Mouse (Mus musculus): ENCODE measurements around the gene Gzf1.

Gene Gzf1

DNA sequence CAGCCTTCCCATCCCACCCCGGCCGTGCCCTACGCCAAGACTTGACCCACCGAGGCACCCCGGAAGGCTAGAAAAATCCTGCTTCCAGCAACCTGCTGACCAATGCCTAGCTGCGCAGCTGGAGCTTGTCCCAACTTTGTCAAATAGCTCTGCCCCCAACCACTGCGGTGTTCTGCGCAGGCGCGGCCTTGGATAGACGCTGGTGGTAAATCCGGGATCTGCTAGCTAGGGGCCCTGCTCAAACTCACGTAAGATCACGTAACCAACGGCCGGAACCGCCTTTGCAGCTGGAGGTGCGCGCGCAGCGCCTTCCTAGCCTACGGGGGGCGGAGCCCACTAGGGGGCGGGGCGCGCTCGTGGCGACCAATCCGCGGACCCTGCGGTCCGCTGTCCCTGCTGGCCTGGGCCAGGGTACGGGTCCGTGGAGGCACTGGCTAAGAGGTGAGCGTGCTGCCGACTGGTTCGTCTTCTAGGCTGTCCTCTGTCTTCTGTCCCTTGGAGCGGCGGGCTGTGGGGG lies at the start of gene Gzf1:
Gene Gzf1, plus strand, starts transcription at position 249 of the 517 bp plus-strand sequence.
- peak; percentile 99 for DNase-seq (ENCODE audit: extremely low spot score, low spot score)

DNA sequence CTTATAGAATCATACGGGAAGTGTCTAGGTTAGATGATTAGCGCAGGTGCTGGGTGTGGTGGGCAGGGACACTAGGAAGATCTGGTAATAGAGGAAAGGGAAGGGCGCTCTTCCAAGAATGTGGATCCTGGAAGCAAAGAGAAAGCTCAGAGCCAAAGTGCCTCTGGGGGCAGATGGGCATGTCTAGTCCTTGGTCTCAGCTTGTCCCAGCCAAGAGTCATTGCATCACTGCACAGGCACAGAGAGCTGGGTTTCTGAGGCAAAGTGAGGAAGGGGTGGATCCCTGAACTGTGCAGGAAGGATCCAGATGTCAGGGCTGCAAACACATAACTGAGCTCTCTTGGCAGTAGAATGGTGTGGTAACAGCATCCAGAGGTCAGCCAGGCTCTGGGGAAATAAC lies 49.2 kb upstream of the Gzf1 start:
- DNase-seq (ENCODE audit: extremely low spot score, low spot score), result no peak

DNA sequence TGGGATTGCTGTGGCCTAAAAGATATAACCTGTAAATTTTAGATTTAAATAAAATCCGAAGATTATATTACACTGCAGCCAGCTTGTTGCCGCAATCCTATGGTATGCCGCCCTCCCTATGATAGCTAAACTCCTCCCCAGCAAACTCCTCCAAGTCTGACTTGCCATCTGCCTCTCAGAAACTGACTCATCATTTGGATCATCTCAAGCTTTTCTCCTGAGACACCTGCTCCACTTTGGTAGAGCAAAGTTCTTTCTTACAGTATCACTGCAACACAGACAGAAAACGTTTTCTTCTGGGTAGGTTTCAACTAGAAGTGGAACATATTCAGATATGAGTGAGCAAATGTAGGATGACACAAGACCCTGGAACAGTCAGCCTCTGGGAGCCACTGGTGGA lies 46.4 kb upstream of the Gzf1 start:
- no peak for DNase-seq (ENCODE audit: extremely low spot score, low spot score)

DNA sequence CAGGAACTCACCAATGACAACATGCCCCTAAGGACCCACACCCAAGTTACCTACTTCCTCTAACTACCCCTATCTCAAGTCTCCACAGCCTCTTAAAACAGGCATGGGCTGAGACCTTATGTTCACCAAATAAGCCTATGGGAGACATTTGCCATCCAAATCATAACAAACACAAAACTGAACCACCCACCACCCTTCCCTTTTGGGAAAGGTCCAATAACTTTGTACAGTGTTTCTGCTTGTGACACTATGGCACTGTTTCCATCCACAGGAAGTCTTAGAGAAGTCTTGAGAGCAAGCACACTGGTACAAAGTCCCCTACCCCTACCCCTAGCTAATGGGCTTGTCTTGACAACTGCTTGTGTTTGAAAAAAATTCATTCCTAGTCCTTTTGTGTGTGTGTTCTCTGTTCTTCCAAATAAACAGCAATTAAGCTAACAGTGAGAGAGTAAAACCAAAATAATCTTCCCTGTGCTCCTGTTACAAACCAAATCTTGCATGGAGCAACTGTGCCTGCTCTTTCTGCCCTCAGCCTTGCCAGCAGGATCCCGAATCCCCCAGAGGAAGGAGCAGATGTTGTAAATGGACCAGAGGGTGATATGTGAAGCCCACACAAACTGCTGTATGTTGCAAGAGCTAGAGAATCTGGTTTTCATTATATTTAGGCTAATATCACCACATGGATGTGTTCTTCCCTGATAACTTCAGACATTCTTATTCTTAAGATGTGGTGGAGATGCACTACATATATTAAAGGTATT lies 38.0 kb upstream of the Gzf1 start:
- DNase-seq (ENCODE audit: extremely low spot score, low spot score), result no peak

DNA sequence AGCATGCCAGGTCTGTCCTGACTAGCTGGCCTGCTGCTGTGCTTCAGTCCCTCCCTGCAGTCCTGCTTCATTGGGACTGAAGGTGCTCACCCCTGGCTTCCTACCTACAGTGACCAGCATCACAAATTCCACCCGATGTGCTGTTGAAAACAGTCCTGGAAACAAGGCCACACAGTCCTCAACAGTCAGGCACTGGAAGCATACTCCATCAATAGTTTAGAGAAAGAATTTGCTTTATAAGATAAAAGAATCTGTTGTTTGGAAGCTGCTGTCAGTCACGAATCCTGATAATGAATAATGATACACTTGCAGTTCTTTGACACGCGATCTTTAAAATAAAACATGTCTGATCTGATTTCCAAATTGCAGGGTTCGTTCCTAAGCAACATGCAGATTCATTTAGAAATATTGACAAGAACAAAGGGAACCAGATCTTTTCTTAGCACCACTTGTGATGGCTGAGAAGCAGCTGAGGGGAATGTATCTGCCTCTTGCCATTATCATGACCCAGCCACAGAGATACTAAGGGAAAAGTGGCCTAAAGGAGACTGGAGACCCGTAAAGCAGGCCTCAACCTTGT lies 36.3 kb upstream of the Gzf1 start:
- DNase-seq (ENCODE audit: extremely low spot score, low spot score), result no peak

DNA sequence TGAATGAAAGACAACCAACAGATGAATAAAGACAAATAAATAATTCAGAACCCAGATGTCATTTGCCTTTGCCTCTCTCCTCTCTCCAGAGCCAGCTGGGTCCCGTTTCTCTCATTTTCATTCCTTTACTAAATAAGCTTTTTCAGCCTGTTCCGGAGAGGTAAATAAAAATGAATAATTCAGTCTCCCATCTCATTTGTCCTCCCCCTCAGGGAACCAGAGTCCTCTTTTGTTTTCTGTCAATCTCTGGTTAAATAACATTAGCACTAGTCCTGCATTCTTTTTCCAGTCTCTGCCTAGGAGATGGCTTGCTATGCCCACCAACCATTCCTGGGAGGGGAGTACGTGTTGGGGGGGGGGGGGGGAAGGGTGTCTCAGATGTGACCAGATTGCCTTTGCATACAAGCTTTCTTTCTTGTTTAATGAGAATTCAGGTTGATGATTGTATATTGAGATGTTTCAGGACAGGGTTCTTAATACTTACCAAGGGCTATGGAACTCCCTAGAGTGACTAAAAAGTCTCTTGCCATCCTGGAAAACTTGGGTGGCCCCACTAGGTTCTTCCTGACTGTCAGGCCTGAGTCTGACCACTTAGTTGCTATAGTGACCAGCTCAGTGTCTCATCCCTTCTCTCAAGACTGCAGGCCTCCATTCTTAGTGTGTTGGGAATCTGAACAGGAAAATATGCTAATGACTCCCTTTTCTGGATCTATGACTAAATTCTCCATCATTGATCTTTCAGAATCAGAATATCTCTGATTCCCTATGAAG lies 30.1 kb upstream of the Gzf1 start:
- no peak for DNase-seq (ENCODE audit: extremely low spot score, low spot score)

DNA sequence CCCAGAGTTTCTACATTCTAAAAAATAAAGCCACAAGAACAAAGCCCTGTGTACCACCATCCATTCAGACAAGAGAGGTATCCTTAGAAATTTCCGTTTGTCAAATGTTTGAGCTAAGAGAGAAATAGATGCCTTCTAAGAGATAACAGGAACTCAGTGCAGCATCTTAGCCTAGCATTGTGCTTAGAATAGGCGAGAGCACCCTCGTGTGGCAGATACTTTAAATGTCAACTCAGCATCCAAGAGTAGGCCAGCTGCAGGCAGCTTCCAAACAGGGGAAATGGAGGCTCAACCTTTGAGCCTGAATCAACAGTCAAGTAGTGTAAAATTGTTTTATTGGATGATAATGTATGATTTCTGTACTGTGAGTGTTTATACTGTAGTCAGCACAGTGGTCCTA lies 25.9 kb upstream of the Gzf1 start:
- DNase-seq (ENCODE audit: extremely low spot score, low spot score), result peak; percentile 21

DNA sequence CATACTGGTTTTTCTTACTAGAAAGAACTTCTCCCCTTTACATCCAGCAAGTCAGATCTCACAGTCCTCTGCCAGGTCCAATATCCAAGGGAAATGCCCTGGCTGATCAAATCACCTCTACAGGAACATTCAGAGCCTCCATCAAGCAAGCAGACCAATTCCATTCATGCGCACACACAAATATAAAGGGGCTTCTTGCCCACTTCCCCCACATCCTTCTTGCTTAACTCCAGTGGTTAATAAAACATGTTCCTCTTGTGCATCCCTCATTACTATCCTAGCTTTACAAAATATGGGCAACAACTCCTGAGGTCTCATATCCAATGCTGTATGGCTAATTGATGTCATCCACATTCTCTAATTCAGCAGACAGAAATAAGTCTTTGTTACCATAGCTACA lies 17.4 kb upstream of the Gzf1 start:
- no peak for DNase-seq (ENCODE audit: extremely low spot score, low spot score)

DNA sequence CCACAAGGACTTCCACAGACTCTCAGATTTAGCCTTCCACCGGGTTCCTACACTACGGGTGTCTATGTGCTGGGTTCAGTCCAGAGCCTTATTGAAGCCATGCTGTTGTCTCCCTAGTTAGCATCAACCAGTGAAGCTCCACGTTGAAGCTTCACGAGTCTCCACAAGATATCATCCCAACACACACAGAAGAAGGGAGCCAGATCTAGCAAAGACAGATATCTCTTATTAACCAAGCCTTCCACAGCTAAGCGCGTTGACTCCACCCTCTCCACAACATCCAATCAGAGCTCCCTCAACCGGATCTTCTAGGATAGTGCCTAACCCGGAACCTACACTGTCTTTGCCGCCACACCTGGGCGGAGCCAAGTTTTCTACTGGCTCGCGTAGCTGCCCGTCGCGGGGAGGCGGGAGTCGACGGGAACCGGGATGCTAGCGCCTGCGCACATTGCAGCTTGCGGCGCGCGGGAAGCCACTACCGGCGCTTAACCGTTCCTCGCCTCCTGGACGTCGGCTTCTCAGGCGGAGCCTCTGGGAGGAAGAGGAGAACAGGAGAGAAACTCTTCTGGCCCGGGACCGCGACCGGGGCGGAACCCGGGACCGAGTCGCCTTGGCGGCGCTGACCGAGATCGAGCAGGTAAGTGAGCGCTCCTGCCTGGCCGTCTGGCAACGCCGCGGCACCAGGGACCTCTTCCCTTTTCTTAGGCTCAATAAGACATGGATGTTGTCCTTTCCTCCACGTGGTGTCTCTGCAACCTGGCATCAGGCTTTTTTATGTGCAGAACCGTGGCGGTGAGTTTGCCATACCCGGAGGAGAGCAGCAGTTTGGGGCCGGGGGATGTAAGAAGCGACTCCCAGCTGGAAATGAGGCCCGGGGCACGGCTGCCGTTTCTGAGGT lies 8.4 kb upstream of the Gzf1 start, which contains the start of gene Nxt1:
Gene Nxt1, plus strand, starts transcription at position 403 of the 898 bp plus-strand sequence.
- peak; percentile 97 for DNase-seq (ENCODE audit: extremely low spot score, low spot score)

DNA sequence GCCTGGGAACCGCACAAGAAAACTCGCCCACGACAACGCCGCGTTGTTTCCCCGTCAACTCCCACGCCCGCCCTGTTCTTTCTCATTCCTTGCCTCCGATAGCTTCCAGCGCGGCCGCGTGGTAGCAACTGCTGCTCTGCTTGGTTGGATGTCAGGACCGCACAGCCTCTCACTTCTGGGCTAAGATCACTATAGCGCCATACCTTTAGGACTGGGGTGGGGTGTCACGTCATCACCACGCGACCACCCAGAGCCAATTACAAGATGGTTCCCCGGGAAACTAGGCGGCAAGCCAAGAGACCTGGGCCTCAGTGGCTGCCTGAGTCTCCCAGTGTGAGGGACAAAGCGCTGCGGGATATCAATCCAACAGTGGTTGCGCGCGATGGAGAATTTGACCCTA lies 3.0 kb upstream of the Gzf1 start:
- peak; percentile 83 for DNase-seq (ENCODE audit: extremely low spot score, low spot score)

DNA sequence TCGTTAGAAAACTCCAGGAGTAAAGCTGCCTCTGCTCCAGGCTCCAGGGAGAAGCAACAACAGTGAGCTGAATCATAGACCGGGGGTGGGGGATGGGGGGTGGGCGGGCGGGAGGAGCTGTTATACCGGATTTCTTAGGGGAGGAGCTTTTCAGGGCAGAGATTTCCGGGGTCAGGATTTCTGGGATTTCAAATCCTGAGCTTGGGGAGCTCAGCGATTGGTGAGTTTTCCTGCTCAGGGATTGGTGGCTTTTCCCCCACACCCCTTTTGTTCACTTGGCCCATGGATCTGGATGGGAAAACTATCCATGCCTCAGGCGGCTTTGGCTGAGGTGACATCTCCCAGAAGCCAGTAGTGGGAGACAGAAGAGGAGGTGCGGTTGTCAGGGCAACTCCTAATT lies 1.5 kb upstream of the Gzf1 start:
- DNase-seq (ENCODE audit: extremely low spot score, low spot score), result peak; percentile 63

DNA sequence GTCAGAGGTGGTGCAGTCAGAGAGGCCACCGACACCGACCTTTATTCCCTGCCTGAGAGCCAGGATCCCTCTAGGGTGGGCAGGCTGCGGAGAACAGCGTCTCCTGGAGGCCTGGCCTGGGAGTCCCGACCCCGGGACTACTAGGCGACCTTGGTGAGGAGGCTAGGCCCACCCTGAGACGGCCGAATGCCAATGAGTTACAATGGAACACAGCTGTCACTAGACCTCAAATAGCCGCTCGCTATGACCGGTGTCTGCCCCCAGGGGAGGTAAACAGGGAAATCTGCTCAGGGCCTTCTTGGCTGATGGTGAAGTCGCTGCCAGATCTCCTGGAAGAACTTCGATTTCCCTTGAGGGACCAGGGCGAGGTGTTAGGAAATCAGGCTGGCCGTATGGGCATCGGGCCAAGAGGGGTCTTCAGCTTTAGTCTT lies 653 bp downstream of the Gzf1 start:
- no peak for DNase-seq (ENCODE audit: extremely low spot score, low spot score)

DNA sequence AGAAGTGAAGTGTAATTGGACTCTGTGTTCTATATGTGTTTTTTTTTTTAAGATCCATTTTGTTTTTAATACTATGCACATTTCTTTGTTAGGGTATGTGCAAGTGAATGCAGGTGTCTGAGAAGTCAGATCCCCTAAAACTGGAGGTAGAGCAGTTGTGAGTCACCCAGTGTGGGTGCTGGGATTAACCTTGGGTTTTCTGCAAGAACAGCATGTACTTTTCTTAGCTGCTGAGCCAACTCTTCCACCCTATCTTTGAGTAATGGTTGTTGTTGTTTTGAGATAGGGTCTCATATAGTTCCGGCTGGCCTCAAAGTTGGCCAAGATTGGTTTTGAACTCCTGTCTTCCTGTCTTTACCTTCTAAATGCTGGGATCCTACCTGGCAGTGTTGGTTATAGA lies 2.2 kb downstream of the Gzf1 start:
- DNase-seq (ENCODE audit: extremely low spot score, low spot score), result no peak

DNA sequence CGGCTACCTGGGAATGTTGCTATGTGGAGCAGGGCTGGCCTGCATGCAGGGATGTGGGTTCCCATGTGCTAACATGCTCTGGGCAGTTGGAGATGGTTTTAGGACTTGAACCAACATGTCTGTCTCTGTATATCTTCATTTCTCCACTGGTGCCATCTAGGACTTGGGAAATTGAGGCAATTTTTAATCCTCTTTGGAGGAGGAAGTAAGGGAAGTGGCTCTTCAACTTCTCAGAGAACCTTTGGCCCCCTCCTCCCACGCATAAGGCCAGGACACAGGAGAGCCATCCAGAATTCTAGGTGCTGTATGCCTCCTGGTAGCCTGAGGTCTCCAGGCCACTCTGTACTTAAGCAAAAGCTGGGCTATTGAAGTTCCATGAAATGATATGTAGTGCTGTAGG lies 4.1 kb downstream of the Gzf1 start:
- no peak for DNase-seq (ENCODE audit: extremely low spot score, low spot score)

DNA sequence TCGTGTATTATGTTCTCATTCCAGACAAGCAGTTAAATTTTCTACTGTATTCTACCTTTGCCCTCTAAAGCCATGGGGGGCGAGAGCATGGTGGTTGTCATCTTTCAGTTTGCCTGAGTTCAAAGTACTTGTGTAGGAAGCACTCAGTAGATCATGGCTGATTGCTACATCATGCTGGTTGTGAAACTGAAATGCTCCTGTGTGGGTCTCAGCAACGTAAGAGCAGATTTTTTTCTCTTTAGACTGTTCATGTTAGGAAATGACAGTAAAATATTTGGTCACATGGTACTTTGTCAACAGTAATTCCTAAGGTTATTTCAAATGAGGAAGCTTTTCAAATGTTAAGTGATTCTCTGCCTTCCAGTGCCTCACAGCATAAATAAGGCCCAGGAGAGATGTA lies 4.9 kb downstream of the Gzf1 start:
- no peak for DNase-seq (ENCODE audit: extremely low spot score, low spot score)

DNA sequence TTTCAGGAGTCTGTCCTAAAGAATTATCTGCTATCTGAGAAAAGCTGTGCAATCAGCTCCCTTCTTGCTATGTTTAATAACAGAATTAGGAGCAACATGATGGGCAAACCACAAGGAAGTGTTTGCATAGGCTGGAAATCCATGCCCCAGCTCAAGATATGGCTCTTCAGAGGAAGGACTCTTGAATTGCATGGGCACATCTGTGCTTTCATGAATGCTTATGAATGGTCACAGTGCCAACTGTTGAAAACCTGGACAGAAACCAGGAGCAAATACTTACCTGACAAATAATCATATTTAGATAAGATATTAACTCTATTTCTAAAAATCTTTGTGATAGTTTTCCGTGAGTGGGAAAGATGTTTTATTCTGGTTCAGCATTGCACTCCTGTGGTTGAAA lies 6.0 kb downstream of the Gzf1 start:
- no peak for DNase-seq (ENCODE audit: extremely low spot score, low spot score)

DNA sequence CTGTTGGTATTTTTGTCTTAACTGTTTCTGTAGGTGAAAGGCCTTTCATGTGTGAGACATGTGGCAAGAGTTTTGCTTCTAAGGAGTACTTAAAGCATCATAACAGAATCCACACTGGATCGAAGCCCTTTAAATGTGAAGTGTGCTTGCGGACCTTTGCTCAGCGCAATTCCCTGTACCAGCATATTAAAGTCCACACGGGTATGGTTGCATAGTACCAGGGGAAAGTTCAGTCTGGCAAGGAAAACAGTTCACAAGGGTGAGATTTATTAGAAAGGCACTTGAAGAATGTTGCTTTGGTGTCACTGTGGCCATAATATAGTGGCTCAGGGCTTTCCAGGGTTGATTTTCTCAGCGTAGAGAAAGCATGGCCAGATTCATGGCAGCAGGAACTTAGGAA lies 7.1 kb downstream of the Gzf1 start:
- DNase-seq (ENCODE audit: extremely low spot score, low spot score), result no peak

DNA sequence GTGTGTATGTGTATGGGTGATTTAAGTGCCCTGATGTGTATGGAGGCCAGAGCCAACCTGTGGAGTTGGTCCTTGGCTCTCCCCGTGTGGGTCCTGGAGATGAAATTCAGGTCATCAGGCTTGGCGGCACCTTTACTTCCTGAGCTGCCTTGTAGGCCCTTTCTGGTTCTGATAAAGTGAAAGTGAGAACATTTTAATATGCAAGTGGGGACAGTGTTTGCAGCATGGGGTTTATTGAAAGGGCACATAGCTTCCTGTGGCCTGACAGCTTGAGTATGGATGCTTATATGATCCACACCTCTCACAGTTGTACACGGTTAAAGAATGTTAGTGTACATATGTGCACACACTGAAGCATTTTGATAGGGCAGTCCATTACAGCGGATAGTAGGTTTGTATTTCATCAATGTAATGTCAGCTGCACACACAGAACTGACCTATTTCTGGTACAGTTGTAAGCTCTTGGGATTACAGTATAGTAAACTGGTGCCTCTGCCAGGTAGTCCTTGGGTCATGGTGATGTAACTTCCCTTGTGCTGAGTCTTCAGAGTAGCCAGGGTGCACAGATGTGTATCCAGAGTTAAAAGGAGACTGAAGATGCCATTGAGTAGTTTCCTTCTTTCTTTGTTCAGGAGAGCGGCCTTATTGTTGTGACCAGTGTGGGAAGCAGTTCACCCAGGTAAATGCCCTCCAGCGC lies 8.8 kb downstream of the Gzf1 start:
- DNase-seq (ENCODE audit: extremely low spot score, low spot score), result no peak

DNA sequence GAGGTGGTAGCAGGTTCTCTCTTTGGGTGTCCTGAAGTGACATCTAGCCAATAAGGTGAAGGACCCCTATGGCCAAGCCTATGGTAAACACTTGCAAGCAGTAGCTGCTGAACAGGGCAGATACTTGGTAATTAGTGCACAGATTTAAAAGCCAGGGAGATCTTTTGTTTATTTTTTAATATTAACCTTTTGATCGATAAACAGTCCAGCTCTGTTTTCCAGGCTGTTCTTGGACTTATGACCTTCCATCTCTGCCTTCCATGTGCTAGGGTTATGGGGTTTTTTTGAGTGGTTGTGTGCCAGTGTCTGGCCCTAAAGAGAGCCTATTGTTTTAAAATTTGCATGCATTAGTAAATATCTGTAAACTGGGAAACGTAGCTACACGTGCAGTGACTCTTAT lies 9.5 kb downstream of the Gzf1 start:
- DNase-seq (ENCODE audit: extremely low spot score, low spot score), result no peak

DNA sequence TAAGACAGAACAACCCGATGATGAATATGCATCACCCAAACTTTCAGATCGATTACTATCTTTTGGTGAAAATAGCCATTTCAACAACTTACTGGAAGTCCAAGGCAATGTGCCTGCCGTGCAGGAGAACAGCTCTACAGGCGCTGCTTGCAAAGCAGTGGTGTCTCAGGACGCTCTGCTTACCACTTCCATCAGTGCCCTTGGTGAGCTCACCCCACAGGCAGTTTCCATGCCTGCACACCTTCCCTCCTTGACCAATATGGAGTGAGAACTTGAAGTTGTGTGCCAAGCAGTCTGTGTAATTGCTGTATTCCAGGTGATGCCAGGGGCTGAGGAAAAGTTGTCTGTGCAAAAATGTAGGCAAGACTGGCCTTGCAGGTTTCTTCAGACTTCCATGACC lies 10.0 kb downstream of the Gzf1 start:
- no peak for DNase-seq (ENCODE audit: extremely low spot score, low spot score)

DNA sequence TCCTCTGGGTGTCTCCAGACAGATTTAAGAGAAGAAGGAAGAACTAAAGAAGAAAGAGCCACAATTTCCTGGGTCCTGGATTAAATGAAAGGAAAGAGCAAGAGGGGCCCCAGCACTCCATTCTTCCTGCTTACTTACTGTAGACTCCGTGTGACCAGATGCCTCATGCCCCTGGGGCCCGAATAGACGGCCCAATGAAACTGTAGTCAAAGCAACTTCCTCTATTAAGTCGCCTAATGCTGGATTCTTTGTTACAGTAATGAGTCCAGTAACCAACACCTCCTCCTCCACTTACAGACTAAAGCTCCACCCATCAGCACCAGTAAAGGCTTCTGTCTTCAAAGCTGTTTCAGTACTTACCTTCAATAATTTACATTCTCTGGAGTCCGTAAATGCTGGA lies 17.7 kb downstream of the Gzf1 start:
- no peak for DNase-seq (ENCODE audit: extremely low spot score, low spot score)

Data from neural tube, embryonic 10.5 days (tissue).